Mouse (Mus musculus): ENCODE results near the gene Lin52.
A peak's percentile ranks its signal among the peaks of the same experiment; 100 is the strongest.

Lin52 gene

GRCm38 (mm10) chr12:84450718-84451646, at the start of gene Lin52, which contains the start of gene Aldh6a1:
Gene Lin52 (plus strand): TSS chr12:84451422.
Gene Aldh6a1 (minus strand): TSS chr12:84451004.
- peak; percentile 99 for DNase-seq (ENCODE audit: low read depth, low spot score)

GRCm38 (mm10) chr12:84402923-84403322, 48.3 kb upstream of the Lin52 start:
- DNase-seq (ENCODE audit: low read depth, low spot score) = no peak

- DNase-seq (ENCODE audit: low read depth, low spot score) = no peak
Observed at GRCm38 (mm10) chr12:84404541-84404940, 46.7 kb upstream of the Lin52 start.

GRCm38 (mm10) chr12:84407259-84407658, 44.0 kb upstream of the Lin52 start:
- peak; percentile 21 for DNase-seq (ENCODE audit: low read depth, low spot score)

DNA sequence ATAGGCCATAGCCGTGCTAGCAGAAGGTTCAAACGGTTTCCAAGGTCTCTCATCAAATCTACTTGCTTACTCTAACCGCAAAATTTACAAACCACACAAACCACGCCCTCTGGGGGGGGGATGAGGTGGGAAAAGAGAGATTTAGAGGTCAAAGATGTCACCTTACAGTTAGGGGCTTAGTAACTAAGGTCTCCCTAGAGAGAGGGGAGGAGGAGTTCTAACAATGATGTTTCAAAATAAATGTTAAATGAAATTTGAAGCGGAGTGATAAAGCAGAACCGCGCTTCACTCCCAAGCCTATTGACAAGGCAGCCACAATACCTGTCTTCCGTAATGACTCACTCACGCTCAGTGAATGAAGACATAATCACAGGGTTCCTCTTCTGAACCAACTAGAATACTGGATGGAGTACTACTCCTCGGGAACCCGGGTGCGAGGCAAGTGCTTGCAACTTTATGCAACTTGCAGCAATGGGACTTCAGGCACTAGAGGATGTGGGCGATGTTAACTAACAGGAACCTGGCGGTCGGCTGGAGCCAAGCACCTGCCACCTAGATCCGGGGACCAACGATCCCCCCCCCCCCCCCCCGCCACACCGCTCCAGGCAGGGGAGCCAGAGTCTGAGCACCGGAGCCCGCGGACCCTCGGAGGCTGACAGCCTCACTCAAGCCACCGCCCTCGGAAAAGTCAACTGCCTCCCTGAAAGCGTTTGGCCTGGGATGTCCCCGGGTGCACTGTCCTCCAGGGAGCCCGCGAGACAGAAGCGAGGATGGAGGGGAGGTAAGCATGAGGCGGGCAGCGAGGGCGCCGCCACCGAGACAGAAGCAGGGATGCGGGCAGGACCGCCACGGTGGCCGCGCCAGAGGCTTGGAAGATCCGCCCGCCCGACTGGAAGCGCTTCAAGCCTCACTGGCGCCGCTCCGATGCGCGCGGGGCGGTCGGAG, 43.1 kb upstream of the Lin52 start:
- DNase-seq (ENCODE audit: low read depth, low spot score) = peak; percentile 90

- DNase-seq (ENCODE audit: low read depth, low spot score) = peak; percentile 91
Observed at GRCm38 (mm10) chr12:84408819-84409507, 42.3 kb upstream of the Lin52 start, which contains the start of the genes Entpd5 and Bbof1. Gene Entpd5 (minus strand): TSS chr12:84409029. Gene Bbof1 (plus strand): TSS chr12:84409071.

DNA sequence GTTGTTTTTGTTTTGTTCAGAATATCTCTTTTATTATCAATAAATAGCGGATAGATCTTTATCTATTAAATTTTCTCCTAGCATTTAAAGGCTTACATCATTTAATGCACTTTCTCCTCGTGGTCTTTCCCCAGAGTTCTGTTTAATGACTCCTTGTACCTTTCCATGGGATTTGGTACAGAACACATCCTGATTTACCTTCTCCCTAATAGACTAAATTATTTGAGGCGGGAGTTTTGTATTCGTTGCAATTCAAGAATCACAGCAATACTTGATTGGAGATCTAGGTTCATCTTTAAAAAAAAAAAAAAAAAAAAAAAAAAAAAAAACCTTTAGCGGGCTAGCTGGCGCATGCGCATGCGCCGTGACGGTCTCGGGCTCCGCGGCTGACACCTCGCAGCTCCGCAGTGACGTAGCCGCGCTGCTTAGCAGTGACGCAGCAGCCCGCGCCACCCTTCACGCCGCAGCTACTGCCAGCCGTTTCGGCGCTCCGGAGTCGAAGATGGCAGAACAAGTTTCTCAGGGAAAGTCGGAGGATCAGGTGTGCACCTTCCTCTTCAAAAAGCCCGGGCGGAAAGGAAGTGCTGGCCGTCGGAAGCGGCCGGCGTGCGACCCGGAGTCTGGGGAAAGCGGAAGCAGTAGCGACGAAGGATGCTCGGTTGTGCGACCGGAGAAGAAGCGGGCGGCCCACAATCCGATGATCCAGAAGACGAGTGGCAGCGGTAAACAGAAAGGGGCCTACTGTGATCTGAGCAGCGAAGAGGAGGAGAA, 34.2 kb upstream of the Lin52 start, which contains the start of gene Rnf113a2:
Gene Rnf113a2, plus strand, starts transcription at position 363 of the 771 bp plus-strand sequence.
- DNase-seq (ENCODE audit: low read depth, low spot score) = peak; percentile 95

- DNase-seq (ENCODE audit: low read depth, low spot score) = no peak
Observed at GRCm38 (mm10) chr12:84417605-84417922, 33.7 kb upstream of the Lin52 start.

DNA sequence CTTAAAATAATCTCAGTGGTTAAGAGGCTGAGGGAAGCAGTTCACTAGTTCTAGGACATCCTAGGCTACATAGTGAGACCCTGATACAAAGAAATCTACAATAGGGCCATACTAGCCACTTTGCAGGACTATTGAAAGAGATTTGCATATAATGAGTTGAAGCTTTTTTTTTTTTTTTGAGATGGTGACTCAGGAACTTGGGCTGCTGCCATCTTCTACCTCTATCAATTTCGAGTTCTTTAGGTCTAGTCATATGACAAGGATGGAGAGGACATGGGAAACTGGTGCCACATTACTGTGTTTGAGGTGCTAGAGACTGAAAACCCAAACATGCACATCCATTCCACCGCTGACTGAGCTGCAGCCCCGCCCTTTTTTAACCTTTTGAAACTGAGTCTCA, 27.2 kb upstream of the Lin52 start:
- DNase-seq (ENCODE audit: low read depth, low spot score) = no peak

DNA sequence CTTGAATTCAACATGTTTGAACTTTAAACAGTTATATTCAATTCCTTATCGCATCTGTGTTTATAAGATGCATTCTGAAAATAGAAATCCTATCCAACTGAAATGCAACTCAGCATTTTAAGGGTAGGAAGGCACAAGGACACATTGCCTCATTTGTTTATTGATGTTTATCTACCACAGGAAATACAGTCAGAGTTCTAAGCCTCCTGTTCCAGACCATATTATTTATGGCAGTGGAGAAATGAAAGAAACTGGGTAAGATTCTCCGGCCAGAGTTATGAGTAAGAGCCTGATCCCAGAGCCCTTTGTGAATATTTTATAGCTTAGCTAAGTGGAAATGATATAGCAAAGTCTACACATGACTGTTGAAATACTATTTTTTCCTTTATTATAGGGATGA, 21.4 kb upstream of the Lin52 start:
- no peak for DNase-seq (ENCODE audit: low read depth, low spot score)

DNA sequence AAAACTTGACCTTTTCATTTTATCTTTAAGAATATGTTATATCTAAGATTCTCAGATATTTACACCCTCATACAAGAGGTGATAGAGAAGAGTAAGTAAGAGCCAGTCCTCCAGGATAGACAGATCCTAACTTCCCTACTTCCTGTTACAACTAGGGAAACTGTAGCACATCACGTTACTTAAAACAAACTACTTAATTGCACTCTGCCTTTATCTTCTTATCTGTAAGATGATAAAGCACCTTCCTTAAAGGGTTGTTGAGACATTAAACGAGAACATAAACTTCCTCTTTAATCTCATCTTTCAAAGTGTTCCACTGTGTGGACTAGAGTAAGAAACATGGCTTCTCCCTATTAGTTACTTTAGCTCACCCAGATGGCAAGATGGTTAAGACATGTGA, 12.5 kb upstream of the Lin52 start:
- no peak for DNase-seq (ENCODE audit: low read depth, low spot score)

GRCm38 (mm10) chr12:84442526-84442925, 8.7 kb upstream of the Lin52 start:
- no peak for DNase-seq (ENCODE audit: low read depth, low spot score)

- no peak for DNase-seq (ENCODE audit: low read depth, low spot score)
Observed at GRCm38 (mm10) chr12:84447386-84447785, 3.8 kb upstream of the Lin52 start.

DNA sequence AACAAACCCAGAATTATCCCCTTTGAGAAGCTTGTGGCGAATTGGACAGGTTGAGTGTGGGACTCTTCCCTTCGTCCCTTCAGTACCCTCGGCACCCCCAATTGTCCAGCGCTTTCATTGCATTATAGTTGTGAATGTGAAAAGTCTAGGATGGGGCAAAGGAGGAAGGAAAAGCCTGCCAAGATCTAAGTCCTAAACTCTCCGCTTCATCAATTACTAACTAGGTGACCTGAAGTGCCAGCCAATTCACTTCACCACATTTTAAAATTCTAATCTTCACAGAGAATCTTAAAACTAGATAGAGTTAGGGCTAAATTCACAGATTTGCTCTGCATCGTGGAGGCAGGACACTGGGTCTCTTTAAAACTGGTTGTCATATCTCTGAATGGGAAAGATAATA, 3.0 kb upstream of the Lin52 start:
- DNase-seq (ENCODE audit: low read depth, low spot score) = no peak

GRCm38 (mm10) chr12:84449887-84450286, 1.3 kb upstream of the Lin52 start:
- no peak for DNase-seq (ENCODE audit: low read depth, low spot score)

DNA sequence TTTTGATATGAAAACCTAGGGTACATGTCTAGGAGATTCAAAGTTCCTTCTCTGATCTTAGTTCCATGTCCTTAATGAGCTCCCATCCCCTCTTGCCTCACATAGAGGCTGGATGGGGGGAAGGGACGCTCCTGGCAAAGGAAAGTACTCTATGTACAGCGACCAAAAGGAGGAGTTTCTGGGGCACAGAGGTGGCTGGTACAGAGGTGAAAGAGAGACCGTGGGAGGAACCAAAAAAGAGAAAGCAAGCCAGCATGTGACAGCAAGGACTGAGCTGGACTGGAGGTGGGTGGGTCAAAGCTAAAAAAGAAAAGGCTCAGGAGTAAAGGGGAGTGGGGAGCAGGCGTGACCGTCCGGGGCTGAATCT, 888 bp upstream of the Lin52 start:
- no peak for DNase-seq (ENCODE audit: low read depth, low spot score)

- no peak for DNase-seq (ENCODE audit: low read depth, low spot score)
Observed at GRCm38 (mm10) chr12:84451801-84452200, 579 bp downstream of the Lin52 start.

DNA sequence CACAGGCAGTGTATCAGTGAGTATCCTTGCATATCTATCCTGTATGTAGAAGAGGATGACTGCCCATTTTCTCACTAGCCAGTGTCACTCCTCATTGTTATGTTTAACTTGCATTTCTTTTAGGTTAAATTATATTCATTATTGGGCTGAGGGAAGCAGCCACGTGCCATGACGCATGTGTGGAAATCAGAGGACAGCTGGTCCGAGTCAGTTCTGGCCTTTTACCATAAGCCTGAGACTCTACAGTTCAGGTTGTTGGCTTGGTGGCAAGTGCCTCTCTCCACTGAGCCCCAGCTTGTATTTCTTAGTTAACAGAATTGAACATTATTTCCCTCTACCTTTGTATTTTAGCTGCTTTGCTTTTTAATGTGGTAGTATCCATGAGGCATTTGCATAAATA, 5.7 kb downstream of the Lin52 start:
- DNase-seq (ENCODE audit: low read depth, low spot score) = no peak

DNA sequence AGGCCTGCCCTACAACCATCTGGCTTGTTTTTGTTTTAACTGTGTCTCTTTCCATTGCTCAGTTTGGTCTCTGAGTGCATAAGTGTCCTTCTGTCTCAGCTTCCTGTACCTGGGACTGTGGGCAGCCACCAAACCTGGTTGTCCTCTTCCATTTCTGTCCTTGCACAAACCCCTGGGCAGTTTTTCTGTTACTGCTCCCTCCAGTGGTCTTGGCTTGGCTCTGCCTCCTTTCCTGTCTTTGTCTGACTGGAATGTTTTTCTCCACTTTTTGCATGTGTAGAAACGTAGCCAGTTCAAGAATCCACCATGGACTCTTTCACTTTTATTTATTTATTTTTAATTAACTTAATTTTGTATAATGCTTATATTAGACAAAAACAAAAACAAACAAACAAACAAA, 8.6 kb downstream of the Lin52 start:
- no peak for DNase-seq (ENCODE audit: low read depth, low spot score)

GRCm38 (mm10) chr12:84461416-84461815, 10.2 kb downstream of the Lin52 start:
- DNase-seq (ENCODE audit: low read depth, low spot score) = no peak

- DNase-seq (ENCODE audit: low read depth, low spot score) = no peak
Observed at GRCm38 (mm10) chr12:84462856-84463255, 11.6 kb downstream of the Lin52 start.
